Mouse (Mus musculus): ENCODE data around the gene Ccdc6.
A peak's percentile ranks its signal among the peaks of the same experiment; 100 is the strongest.

The Ccdc6 gene

GRCm38 (mm10) chr10:70095031-70095470 is 1.9 kb upstream of the Ccdc6 start:
- DNase-seq (ENCODE audit: low spot score) = peak; percentile 58

DNA sequence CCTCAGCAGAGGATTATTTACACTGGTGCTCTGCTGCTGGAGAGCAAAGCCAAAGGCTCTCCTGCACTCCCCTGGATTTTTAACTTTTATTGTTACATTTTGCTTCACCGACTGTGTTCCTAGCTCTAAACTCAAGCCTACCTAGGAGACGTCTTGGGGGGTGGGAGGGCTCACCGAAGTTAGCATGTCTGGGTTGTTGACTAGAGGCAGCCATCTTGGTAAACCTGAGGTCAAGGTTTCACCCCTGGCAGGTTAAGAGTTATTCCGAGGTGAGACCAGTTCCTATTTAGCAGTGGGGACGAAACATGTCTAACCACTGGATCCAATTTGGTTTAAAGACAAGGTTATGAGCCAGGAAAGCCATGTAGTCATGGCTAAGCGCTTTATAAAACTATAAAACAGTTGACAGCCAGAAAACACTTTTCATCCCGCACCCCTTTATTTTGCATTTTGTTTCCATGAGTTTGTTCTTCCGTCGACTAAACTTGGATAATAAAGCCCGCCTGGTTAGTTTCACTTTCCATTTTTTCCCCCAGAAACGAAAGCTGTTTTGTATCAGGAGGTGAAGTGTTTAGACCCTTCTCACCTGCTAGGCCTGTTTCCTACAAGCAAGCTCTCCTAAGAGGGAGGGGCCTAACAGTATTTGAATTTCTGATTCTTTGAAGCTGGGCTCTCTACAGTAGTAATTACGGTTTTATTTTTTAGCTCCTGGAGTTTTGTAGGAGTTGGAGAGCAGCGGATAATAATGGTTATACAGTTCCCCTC is 1.2 kb upstream of the Ccdc6 start:
- peak; percentile 40 for DNase-seq (ENCODE audit: low spot score)

DNA sequence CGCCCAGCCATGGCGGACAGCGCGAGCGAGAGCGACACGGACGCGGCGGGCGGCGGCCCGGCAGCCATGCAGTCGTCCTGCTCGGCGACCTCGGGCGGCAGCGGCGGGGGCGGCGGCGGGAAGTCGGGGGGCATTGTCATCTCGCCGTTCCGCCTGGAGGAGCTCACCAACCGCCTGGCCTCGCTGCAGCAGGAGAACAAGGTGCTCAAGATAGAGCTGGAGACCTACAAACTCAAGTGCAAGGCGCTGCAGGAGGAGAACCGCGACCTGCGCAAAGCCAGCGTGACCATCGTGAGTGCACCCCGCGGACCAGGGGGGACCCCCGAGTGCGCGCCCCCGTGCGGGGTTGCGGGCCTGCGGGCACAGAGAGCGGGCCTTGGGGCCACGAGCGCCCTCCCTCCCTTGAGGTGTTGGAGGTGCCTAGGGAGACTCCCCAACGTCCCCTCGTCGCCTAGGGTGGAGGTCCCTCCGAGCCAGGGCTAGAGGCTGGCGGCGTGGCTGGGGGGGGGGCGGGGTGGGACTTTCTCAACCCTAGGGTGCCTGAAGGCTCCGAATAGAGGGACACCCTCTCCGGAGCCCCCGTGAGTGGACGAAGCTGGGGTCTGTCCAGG is 475 bp downstream of the Ccdc6 start:
- no peak for DNase-seq (ENCODE audit: low spot score)

GRCm38 (mm10) chr10:70097911-70098569 is 1.1 kb downstream of the Ccdc6 start:
- peak; percentile 43 for DNase-seq (ENCODE audit: low spot score)

DNA sequence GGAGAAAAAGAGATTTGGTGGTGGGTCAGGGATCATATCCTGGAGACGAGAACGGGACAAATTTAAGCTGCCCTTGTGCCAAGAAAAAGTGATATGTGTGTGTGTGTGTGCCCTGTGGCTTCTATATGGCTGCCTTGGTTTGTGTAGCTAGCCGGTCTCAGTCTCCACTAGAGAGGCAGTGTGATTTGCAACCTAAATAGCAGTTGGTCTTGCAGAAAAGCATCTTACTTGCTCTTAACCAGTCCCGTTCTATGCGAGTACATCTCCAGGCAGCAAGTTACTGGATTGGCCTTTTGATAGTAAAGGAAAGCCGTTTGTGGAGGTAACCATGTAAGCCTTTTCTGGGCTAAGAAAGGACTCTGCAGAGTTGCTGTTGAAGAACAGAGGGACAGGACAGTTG is 1.7 kb downstream of the Ccdc6 start:
- no peak for DNase-seq (ENCODE audit: low spot score)

- no peak for DNase-seq (ENCODE audit: low spot score)
Measured at GRCm38 (mm10) chr10:70099052-70099451, 2.1 kb downstream of the Ccdc6 start.

DNA sequence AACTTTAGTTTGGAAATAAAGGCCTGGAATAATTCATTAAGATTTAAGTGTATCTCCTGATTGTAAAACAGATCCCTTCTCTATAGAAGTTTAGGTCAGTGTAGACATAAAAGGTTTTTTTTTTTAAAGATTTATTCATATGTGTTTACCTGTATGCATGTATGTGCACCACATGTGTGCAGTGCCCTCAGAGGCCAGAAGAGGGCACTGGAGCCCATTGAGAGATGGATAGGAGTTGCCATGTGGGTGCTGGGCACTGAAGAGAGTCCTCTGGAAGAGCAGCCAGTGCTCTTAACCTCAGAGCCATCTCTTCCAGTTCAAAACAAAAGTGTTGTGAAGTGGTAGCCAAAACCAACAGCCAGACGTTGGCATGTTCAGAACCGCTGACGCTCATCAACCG is 5.2 kb downstream of the Ccdc6 start:
- DNase-seq (ENCODE audit: low spot score) = no peak

DNA sequence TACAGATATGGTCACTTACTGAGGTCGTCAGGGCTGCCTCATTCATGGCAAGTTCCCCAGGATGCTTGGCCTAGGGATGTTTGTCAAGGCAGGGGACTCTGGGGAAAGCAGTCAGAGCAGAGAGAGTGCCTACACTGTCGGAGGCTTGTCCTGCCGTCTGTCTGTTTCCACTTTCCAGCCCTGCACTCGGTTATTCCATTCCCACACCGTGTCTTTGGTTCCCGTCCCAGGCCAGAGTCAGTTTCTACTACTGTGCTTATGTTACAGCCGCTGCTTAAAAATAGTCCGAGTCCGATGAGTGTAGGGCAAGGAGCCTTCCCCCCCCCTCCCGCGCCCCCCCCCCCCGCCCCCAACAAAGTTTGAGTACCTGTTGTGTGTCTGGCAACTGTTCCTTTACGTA is 11.1 kb downstream of the Ccdc6 start:
- no peak for DNase-seq (ENCODE audit: low spot score)

DNA sequence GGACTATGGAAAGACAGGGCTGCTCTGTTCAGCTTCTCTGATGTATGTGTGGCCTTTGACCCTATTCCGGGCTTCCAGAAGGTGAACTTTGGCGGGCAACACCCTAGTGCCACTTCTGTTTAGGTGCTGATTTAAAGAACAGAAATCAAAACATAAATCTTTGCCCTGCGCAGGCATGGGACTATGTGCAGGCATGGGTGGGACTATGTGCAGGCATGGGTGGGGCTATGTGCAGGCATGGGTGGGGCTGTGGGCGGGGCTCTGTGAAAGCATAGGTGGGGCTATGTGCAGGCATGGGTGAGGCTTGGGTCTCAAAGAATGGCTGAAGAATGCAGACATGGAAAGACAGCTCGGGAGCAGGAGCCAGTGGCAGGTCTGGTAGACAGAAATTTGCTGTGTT is 13.1 kb downstream of the Ccdc6 start:
- DNase-seq (ENCODE audit: low spot score) = no peak

DNA sequence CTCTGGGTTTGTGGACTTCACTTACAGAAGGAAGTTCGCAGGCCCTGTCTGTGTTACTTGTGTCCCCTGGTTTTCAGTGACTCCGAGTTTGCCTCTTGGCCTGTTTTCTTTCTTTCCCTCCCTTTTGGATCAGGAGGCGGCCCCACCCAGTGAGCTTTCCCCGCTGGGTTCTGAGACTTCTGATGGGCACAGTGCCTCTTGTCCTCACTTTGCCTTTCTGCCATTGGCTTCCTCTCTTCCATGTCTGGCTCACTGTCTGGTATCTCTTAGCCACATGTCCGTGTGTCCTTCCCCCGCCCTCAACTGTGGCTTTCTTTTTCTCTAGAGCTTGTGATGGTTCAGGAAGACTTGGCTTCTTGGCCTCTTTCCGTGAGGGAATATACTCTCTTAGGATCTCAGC is 13.9 kb downstream of the Ccdc6 start:
- DNase-seq (ENCODE audit: low spot score) = no peak

GRCm38 (mm10) chr10:70111643-70112042 is 14.7 kb downstream of the Ccdc6 start:
- no peak for DNase-seq (ENCODE audit: low spot score)

DNA sequence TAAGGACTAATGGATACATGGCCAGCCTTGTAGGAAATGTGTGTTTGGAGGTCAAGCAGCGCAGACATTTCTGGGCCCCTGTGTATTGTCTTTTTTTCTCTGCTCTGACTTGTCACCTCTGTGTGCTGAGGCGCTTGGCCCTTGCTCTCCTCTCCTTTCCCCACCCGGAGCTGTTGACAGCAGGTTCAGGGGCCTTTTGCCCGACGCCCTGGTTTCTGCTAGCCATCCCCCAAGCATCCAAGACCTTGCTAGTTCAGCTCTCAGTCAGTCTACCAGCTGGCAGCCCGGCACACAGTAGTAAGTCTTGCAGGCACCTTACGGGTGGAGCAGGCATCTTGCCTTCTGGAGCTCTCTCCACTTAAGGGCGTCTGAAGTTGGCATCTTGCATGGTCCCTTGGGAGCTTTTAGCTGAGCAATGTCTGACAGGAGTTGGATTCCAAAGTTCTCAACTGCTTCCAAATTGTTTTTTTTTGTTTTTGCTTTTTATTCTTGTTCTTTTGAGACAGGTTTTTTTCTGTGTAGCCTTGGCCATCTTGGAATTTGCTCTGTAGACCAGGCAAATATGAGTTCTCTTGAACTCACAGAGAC is 17.2 kb downstream of the Ccdc6 start:
- DNase-seq (ENCODE audit: low spot score) = no peak

DNA sequence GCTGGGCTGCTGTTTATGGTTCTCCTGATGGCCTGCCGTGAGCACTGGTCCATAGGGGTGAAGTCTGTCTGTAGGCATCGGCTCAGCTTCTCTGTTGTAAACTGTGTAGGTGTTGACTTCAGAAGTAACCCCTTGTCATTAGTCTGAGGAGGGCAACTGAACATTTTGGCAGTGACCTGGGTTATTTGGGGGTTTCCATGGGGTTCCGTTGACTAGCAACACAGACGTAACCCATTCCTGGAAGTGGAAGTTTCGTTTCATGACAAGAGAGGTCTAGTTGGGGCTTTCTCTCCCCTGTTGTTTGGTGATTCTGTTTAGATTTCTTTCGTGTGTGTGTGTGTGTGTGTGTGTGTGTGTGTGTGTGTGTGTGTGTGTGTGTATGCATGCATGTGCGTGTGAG is 19.5 kb downstream of the Ccdc6 start:
- DNase-seq (ENCODE audit: low spot score) = no peak

- DNase-seq (ENCODE audit: low spot score) = no peak
Measured at GRCm38 (mm10) chr10:70119451-70119850, 22.5 kb downstream of the Ccdc6 start.

GRCm38 (mm10) chr10:70119851-70120370 is 23.0 kb downstream of the Ccdc6 start:
- no peak for DNase-seq (ENCODE audit: low spot score)

DNA sequence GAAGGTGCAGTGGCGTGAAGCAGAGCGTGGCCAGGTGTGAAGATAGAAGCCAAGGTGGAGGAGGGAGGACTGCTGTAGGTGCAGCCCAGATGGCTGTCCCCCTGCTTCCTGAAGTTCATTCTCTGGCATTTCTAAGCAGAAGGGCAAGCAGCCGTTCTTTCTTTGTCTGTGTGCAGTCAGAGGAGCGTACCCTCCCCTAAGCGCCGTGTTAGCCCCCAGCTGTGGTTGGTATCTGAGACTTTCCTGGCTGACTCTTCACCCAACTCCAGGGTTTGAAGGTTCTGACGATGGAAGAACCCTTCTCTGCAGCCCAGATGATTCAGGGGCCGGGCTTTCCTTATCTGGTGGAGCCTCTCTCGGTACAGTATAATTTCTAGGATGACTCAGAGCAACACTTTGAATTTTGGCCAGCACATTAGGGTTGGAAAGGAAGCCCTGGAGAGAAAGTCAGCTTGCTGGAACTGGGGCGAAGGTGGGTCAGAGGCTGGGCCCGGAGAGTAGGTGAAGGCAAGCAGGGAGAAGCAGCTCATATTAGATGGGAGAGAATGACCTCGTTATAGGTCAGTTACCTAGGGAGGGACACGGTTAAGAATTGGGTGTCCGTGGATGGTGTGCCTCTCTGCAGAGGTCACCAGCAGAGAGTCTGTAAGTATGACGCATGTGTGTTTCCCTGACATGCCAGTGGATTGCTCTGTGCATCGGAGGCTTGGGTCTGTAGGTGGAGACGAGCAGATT is 23.9 kb downstream of the Ccdc6 start:
- DNase-seq (ENCODE audit: low spot score) = peak; percentile 70

GRCm38 (mm10) chr10:70121406-70121695 is 24.4 kb downstream of the Ccdc6 start:
- peak; percentile 30 for DNase-seq (ENCODE audit: low spot score)

DNA sequence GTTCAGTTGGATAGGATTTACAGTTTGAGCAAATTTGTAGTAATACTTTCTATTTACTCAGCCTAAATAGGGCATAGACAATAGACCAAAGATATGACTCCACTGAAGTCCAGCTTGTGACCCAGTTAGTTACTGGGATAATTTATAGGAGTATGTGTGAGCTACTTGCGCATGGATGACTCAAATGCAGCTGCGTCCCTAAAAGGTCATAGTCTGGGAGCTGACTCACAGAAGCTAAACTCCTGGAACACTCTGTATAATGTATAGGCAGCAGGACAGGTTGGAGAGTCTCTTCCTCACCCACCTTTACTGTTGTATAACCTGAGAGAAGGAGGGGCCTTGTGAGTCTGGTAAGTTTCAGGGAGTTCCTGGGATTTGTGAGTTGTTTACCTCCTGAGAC is 26.5 kb downstream of the Ccdc6 start:
- DNase-seq (ENCODE audit: low spot score) = no peak

DNA sequence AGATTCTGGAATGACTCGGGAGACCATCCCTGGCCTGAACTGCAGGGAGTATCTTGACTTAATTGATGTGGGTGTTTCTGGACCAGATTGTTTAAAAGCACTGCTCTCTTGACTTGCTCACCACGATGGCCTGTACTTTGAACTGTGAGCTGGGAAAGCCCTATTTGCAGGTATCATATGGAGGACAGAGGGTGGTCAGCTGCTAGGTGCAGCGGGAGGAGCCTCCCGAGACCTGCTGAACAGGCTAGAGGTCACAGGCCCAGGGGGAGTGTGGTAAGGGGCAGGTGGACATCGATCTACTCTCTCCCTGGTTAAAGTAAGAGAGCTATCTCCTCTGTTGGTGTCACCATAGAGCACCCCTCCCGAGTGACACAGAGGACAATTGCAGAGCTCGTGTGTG is 28.6 kb downstream of the Ccdc6 start:
- no peak for DNase-seq (ENCODE audit: low spot score)

GRCm38 (mm10) chr10:70127273-70127672 is 30.4 kb downstream of the Ccdc6 start:
- DNase-seq (ENCODE audit: low spot score) = no peak

DNA sequence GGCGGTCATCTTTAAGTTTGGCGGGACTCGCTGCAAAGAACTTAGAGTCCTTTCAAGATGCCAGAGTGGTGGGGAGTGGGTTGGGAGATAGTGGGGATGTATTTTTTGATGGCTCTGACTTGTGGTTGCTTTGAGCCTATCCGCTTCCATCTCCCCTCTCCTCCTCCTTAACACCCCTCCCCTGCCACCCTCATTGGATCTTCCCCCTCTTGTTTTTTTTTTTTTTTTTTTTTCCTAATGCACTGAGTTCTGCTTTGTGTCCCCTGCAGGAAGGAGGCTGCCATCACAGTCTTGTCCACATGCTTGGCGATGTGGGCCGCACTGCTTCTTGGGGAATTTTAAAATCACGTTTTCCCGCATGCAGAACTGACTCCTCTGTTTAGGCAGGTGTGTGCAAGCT is 31.5 kb downstream of the Ccdc6 start:
- DNase-seq (ENCODE audit: low spot score) = no peak

GRCm38 (mm10) chr10:70132087-70132560 is 35.2 kb downstream of the Ccdc6 start:
- DNase-seq (ENCODE audit: low spot score) = peak; percentile 18
